Mouse (Mus musculus) lung, embryonic 15.5 days (tissue): ENCODE data around the gene Hpdl. TPM values are rescaled to one million over a fixed set of nuclear protein-coding genes. Genes with fewer than 3 reads are reported as not detected.

ENCODE experiments used
- polyA plus RNA-seq: library from polyadenylated mRNA; unstranded; fragments of >200 nt; fragmentation: Nextera tagmentation; extraction: Ambion mirVana; gene quantifications from 2 replicates; pipeline ENCODE4 v1.2.1, GENCODE M21; 2015

Gene Hpdl
- polyA plus RNA-seq, 1 experiment from 2014 or later, result 0.71 TPM

Other genes with a start within 250 kb of the Hpdl start
- 6.3 and 9.1 TPM in 2 replicates for gene Ccdc17, start 225.1 kb downstream of the Hpdl start, polyA plus RNA-seq
- gene Nasp, start 193.8 kb downstream of the Hpdl start, polyA plus RNA-seq, result 125 and 131 TPM in 2 replicates
- 820 and 831 TPM in 2 replicates for gene Akr1a1, start 170.0 kb downstream of the Hpdl start, polyA plus RNA-seq
- gene Prdx1, start 136.2 kb downstream of the Hpdl start, polyA plus RNA-seq, result 1,493 and 1,538 TPM in 2 replicates
- gene Mmachc, start 113.3 kb downstream of the Hpdl start, polyA plus RNA-seq, result 24.7 and 24.9 TPM in 2 replicates
- gene Ccdc163, start 113.2 kb downstream of the Hpdl start, polyA plus RNA-seq, result 31.7 and 33.8 TPM in 2 replicates
- gene Tesk2, start 100.8 kb downstream of the Hpdl start, polyA plus RNA-seq, result 6.7 and 7.6 TPM in 2 replicates
- gene Toe1, start 14.1 kb downstream of the Hpdl start, polyA plus RNA-seq, result 36.4 and 37.8 TPM in 2 replicates
- gene Mutyh, start 14.0 kb downstream of the Hpdl start, polyA plus RNA-seq, result 17.2 and 18.6 TPM in 2 replicates
- 0.56 and 0.58 TPM in 2 replicates for gene Zswim5, start 55.7 kb upstream of the Hpdl start, polyA plus RNA-seq
- gene Urod, start 172.7 kb upstream of the Hpdl start, polyA plus RNA-seq, result 91.7 and 103 TPM in 2 replicates
- gene Hectd3, start 173.6 kb upstream of the Hpdl start, polyA plus RNA-seq, result 8.8 and 10.1 TPM in 2 replicates
- gene Eif2b3, start 197.7 kb upstream of the Hpdl start, polyA plus RNA-seq, result 34.2 and 35.6 TPM in 2 replicates